Mouse (Mus musculus): Measurements from ENCODE around the gene Wnt9b.

Wnt9b gene

GRCm38 (mm10) chr11:103749306-103750089 lies at the start of gene Wnt9b:
Wnt9b (minus strand) TSS chr11:103749821.
- WGBS = 2% methylated on average over 68 of the region's 68 CpGs

DNA sequence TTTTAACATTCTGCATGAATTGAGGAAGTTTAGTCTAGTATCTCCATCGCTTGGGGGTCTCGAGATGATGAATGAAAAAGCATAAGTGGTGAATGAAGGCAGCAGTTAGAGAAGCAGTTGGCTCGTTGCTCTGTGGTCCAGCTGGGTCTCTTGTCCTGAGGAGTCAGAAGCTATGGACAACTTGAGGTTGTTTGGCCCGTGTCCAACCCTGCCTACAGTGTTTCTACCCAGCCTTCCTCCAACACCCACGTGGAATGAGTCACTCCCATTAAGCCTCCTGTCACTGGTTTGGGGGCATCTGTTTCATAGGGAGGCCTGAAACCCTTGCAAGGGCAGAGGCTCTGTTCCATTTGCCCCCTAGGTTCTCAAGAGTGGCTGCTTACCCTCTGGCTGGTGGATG lies 40.3 kb upstream of the Wnt9b start:
- 55% methylated on average over 5 of the region's 5 CpGs for WGBS

GRCm38 (mm10) chr11:103780152-103780551 lies 30.5 kb upstream of the Wnt9b start:
- 54% methylated on average over 9 of the region's 9 CpGs for WGBS

GRCm38 (mm10) chr11:103774228-103774530 lies 24.6 kb upstream of the Wnt9b start:
- WGBS = 10% methylated on average over 19 of the region's 19 CpGs

DNA sequence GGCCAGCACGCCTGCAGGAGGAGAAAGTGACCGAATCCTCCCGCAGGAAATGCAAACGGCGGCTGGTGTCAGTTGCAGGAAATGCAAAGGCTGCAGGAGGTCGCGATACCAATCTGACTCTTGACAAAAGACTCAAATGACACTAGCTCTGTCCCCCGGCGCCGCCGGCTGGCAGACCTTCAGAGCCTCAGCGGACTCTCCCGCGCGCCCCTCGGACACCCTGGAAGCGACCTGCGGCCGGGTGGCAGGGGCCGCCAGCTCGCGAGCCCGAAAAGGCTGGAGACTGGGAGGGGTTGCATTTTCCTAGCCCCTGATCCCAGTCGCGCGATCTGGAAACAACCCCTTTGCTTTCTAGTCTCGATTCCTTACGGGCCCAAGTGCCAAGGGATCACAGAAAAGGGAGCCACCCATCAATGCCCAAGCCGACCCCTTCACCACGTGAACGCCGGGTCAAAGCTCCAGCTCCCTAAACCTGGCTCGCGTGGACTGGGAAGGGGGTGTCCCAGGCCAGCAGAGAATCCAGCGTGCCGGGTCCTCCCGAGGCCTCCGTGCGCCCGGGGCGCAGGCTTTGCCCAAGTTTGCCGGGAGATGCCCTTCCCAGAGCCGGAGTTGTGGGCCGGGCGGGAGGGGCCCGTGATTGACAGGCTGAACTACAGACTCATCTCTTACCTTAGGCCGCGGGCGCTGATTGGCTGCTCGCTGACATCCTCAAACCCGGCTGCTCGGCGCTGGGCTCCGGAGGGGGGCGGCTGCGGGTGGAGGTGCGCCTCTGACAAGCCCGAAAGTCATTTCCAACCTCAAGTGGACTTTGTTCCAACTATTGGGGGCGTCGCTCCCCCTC lies 24.0 kb upstream of the Wnt9b start, which contains the start of gene Wnt3:
Gene Wnt3 (plus strand): TSS at position 764 of the 841 bp plus-strand sequence.
- 2% methylated on average over 60 of the region's 60 CpGs for WGBS

DNA sequence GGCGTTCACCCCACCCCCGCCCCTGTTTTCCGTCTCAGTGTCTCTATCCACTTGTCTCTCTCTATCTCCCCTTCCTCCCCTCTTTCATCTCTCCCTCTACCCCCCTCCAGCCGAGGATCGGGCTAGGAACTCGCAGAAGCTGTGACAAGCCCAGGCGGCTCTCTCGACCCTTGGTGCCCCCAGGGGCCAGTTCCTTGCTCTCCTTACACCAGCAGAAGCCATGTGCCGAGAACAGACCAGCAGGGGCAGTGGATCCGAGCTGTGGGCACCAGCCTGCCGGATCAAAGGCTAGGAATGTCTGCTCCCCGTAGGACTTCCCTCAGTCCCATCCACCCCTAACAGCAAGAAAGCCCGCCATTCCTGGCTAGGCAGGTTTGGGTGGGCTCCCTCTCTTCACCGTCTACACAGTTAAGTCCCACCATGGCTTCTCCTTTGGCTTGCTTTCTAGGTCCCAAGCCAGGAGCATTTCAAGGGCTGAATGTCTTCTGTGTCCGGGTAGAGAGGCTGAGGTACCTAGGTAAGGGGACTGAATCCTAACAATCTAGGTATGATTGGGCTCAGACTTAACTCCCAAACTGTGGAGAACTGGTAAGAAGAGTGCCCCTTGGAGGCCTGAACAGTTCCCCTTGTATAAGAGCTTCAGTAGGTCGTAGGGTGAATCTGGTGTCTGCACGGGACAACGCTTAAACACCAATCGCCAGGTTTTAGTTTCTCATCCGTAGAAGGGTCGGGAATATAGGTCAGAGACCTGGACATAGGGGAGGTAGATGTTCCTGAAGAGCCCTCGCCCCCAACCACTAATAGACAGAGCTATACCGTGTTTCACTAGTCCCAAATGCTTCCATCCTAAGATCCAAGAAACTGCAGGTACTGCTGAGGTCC lies 23.1 kb upstream of the Wnt9b start:
- WGBS = 9% methylated on average over 23 of the region's 23 CpGs

DNA sequence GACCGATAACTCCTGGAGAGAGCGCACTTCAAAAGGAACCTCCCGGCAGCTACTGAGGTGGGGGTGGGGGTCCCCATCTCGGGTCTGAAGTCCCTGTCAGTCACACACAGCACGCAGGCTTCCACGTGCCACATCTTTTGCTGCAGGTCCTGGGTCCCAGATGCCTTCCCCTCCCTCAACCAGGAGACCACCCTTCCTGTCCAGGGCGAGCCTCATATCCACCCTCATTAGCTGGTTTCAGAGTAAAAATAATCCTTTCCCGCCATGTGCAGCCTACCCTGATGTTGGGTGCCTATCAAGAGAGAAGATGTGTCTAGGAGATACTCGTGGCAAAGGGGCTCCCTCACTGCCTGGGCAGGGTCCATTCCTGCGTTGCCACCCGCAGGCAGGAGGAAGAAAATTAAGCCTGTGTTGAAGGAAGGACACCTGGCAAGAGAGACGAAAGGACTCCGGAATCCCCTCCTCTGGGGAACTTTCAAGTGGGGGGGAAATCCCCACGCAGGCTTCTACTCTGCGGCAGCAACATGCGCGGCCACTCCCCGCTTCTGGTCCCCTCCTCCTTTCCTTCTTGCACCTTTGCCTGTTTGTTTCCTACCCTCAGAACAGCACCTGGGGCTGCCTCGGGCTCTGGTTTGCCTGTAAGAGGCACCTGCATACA lies 21.7 kb upstream of the Wnt9b start:
- WGBS = 6% methylated on average over 19 of the region's 19 CpGs

- 46% methylated on average over 6 of the region's 6 CpGs for WGBS
Observed at GRCm38 (mm10) chr11:103765556-103766011, 16.0 kb upstream of the Wnt9b start.

DNA sequence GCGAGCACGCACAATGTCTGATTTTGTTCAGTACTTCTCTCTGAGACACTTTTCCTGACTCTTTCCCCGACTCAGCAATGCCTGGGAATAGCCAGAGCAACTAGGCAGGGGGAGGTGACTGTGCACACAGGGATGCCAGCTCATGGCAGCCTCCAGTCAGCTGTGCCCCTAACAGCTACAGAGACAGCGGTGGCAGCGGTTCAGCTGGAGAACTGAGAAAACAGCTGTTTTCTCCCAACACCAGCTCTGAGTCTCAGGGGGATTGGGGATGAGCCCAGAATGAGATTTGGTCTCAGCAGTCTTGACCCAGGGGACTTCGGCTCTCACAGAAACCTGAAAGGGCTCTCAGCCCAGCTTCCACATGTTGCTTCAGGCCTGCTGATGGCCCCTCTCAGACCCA lies 15.0 kb upstream of the Wnt9b start:
- 53% methylated on average over 6 of the region's 6 CpGs for WGBS

GRCm38 (mm10) chr11:103763410-103764163 lies 14.0 kb upstream of the Wnt9b start:
- WGBS = 34% methylated on average over 10 of the region's 10 CpGs

DNA sequence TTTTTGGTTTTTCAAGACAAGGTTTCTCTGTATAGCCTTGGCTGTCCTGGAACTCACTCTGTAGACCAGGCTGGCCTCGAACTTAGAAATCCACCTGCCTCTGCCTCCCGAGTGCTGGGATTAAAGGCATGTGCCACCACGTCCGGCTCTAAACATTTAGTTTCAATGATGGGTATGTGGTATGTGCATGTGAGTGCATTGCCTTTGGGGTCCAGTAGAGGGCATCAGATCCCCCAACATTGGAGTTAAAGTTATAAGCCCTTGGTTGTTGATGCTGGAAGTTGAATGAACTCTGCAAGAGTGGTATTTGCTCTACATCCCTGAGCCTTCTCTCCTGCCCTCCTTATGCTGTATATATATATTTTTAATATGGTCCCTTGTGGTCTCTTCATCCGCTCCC lies 11.3 kb upstream of the Wnt9b start:
- WGBS = 88% methylated on average over 5 of the region's 5 CpGs

GRCm38 (mm10) chr11:103760101-103760500 lies 10.5 kb upstream of the Wnt9b start:
- 68% methylated on average over 7 of the region's 7 CpGs for WGBS

DNA sequence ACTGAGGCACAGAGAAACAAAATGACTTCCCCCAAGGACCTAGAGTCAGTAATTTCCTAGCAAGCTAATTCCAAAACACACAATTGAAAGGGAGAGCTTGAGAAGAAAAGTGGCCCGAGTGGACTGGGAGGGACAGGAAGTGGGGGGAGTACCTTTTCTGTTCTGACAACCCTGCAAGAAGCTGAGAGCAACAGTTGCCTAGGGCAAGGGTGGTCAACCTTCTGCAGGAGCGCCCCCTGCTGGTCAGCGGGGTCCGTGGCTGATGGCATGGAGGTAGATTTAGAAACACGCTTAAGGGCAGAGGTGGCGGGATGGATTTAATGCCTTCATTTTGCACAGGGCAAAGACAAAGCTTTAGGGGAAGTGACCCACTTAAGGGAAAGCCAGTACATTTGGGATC lies 9.1 kb upstream of the Wnt9b start:
- 19% methylated on average over 6 of the region's 6 CpGs for WGBS

DNA sequence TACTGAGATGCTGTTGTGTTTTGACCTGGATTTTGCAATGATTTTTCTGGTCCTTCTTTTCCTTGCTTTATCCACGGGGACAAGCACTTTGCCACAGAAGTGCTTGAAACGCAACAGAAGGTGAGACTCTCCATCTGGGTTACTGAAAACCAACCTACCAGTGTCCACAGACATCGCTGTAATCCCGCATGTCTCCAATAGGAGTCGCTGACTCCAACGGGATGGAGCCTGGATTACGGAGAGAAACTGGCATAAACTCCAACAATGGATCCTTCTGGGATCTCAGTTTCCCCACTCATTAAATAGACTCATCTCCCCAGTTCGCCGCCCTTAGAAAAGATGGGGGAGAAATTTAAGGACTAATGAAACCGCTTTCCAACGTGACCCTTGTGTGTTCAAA lies 8.4 kb upstream of the Wnt9b start:
- WGBS = 49% methylated on average over 11 of the region's 11 CpGs

GRCm38 (mm10) chr11:103750612-103751011 lies 991 bp upstream of the Wnt9b start:
- 64% methylated on average over 3 of the region's 3 CpGs for WGBS

GRCm38 (mm10) chr11:103735046-103735781 lies 14.4 kb downstream of the Wnt9b start:
- WGBS = 66% methylated on average over 19 of the region's 19 CpGs

DNA sequence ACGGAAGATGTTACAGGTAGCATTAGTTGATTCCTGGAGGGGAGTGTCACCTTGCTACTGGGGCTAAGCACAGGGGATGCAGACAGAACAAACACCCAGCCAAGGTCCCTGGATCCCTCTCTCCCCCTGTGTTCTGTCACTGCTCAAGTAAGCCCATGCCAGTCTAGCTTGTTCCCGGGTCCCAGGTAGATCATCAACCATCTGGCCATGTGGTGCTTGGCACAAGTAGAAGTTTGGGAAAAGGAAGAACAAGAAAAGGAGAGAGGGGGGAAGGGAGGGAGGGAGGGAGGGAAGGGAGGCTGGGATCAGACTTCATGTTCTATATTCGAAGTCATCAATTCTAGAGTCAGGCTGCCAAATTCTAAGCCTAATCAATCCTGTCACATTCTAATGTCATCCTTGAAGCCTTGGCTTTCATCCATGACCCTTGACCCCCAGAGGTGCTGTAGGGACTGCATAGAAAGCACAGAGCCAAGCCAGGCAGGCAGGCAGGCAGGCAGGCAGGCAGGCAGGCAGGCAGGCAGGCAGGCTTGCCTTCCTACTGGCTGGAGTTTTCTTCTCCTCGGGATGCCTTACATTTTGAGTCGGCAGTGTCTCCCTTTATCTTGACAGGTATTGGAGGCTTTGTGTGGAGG lies 15.1 kb downstream of the Wnt9b start:
- WGBS = 75% methylated on average over 5 of the region's 5 CpGs

GRCm38 (mm10) chr11:103733961-103734360 lies 15.7 kb downstream of the Wnt9b start:
- WGBS = 96% methylated on average over 2 of the region's 2 CpGs

DNA sequence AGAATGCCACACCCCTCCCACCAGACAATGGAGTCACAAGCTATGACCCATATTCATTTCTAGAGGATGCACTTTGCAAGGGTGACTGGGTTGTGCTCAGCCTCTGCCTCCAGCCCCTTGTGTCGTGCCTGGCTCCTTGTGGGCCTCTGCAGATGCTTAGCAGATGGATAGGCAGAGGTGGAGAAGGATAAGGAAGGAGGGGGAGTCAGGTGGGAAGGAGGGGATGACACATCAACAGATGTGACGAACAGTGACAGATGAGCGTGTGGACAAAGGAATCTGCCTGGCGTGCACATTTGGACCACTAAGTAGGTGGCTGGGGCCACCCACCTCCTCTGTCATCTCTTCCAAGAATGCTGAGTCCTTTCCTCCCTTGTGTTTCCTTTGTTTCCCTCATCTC lies 16.6 kb downstream of the Wnt9b start:
- 42% methylated on average over 4 of the region's 4 CpGs for WGBS

Data from cerebral cortex, adult 2 months (tissue).